Mouse (Mus musculus) midbrain, embryonic 16.5 days (tissue): Measurements from ENCODE around the gene Smarca5. TPM values are rescaled to one million over a fixed set of nuclear protein-coding genes. Genes with fewer than 3 reads are reported as not detected.
A peak's percentile ranks its signal among the peaks of the same experiment; 100 is the strongest.
"Not testable (repeated sequence)": the region's sequence is repeated elsewhere in the genome, so short reads cannot be mapped to it uniquely, and the experiment has no call there.

Source experiments
- ATAC-seq: fragments of 200-750 bp; cut with Nextera tagmentation; 2 replicates; pipeline ENCODE4 v1.8.0; 2017; ENCODE audit warnings: moderate TSS enrichment
- H3K27ac ChIP-seq: fragments of 300-500 bp; sonication (generic); 2 replicates; pipeline ENCODE4 v1.5.1; 2014; ENCODE audit warnings: mild to moderate bottlenecking, low read length, mixed read lengths
- H3K27me3 ChIP-seq: fragments of 300-500 bp; sonication (generic); 2 replicates; pipeline ENCODE4 v1.6.1; 2014; ENCODE audit warnings: low read depth, low read length, mixed read lengths; ENCODE audit not compliant: control insufficient read depth, insufficient read depth
- H3K36me3 ChIP-seq: fragments of 300-500 bp; sonication (generic); 2 replicates; pipeline ENCODE4 v1.6.1; 2014; ENCODE audit warnings: mild to moderate bottlenecking, low read length, moderate library complexity, mixed read lengths; ENCODE audit not compliant: control insufficient read depth, insufficient read depth
- H3K4me1 ChIP-seq: fragments of 300-500 bp; sonication (generic); 2 replicates; pipeline ENCODE4 v1.6.1; 2014; ENCODE audit warnings: mild to moderate bottlenecking, low read length, mixed read lengths; ENCODE audit not compliant: control insufficient read depth, insufficient read depth
- H3K4me2 ChIP-seq: fragments of 300-500 bp; sonication (generic); 2 replicates; pipeline ENCODE4 v1.6.1; 2014; ENCODE audit warnings: mild to moderate bottlenecking, low read length, mixed read lengths
- H3K4me3 ChIP-seq: fragments of 300-500 bp; sonication (generic); 2 replicates; pipeline ENCODE4 v1.5.1; 2014; ENCODE audit warnings: low read depth, mild to moderate bottlenecking, low read length, moderate library complexity, mixed read lengths
- H3K9ac ChIP-seq: fragments of 300-500 bp; sonication (generic); 2 replicates; pipeline ENCODE4 v1.6.1; 2014; ENCODE audit warnings: low read depth, low read length, mixed read lengths
- H3K9me3 ChIP-seq: fragments of 300-500 bp; sonication (generic); replicated peaks from 2 replicates; pipeline ENCODE4 v1.6.1; 2014; ENCODE audit warnings: mild to moderate bottlenecking, low read length, mixed read lengths; ENCODE audit not compliant: control insufficient read depth, poor library complexity, severe bottlenecking
- WGBS: fragments of 180-500 bp; shearing (Covaris S2); extraction: QIAGEN DNeasy Blood & Tissue Kit; methylation state at CpG from one replicate; pipeline ENCODE4 v1.1.7; 2014; 5-methylcytosine and 5-hydroxymethylcytosine counted together
- polyA plus RNA-seq: library from polyadenylated mRNA; unstranded; fragments of >200 nt; fragmentation: Nextera tagmentation; extraction: Ambion mirVana; gene quantifications from 2 replicates; pipeline ENCODE4 v1.2.1, GENCODE M21; 2015

The Smarca5 gene
- polyA plus RNA-seq: 32.8 and 43.2 TPM in 2 replicates

- H3K9me3 ChIP-seq, H3K36me3 ChIP-seq, H3K27me3 ChIP-seq, H3K4me1 ChIP-seq: not testable (repeated sequence)
- H3K9ac ChIP-seq: peak within 1 kb of the TSS; percentile 87
- peak; percentile 97 for ATAC-seq
- H3K27ac ChIP-seq: peak within 1 kb of the TSS; percentile 95
- peak within 1 kb of the TSS; percentile 95 for H3K4me2 ChIP-seq
- WGBS: 1% methylated on average over 75 of the region's 91 CpGs
- peak within 1 kb of the TSS; percentile 84 for H3K4me3 ChIP-seq
These were observed at the start of gene Smarca5 for GRCm38 (mm10) chr8:80739155-80739924. Gene Smarca5 (minus strand): TSS chr8:80739497.

GRCm38 (mm10) chr8:80784559-80784958 is 45.3 kb upstream of the Smarca5 start:
- Histone ChIP-seq H3K27me3 (no peaks in the 10 kb centered on the region), H3K36me3 (no peaks in the 10 kb centered on the region), H3K9me3 (no peaks in the 10 kb centered on the region), H3K4me2 (no peak overlapping the region), H3K9ac (no peak overlapping the region), H3K4me1 (no peaks in the 10 kb centered on the region), H3K4me3 (no peak overlapping the region), H3K27ac (no peak overlapping the region)
- no peak for ATAC-seq
- 94% methylated on average over 9 of the region's 9 CpGs for WGBS

- no peaks in the 10 kb centered on the region for H3K27me3 ChIP-seq
- no peak overlapping the region for H3K27ac ChIP-seq
- H3K4me2 ChIP-seq: no peak overlapping the region
- no peaks in the 10 kb centered on the region for H3K36me3 ChIP-seq
- H3K9ac ChIP-seq: no peak overlapping the region
- H3K9me3 ChIP-seq: no peaks in the 10 kb centered on the region
- no peak overlapping the region for H3K4me3 ChIP-seq
- H3K4me1 ChIP-seq: no peaks in the 10 kb centered on the region
- 95% methylated on average over 4 of the region's 4 CpGs for WGBS
- no peak for ATAC-seq
These were observed 44.0 kb upstream of the Smarca5 start for GRCm38 (mm10) chr8:80783271-80783670.

- H3K4me3 ChIP-seq: no peak overlapping the region
- no peaks in the 10 kb centered on the region for H3K4me1 ChIP-seq
- H3K27ac ChIP-seq: no peak overlapping the region
- no peaks in the 10 kb centered on the region for H3K27me3 ChIP-seq
- WGBS: 57% methylated on average over 10 of the region's 10 CpGs
- ATAC-seq: peak; percentile 48; the same call in 1 of the 2 replicates
- H3K4me2 ChIP-seq: no peak overlapping the region
- no peaks in the 10 kb centered on the region for H3K9me3 ChIP-seq
- H3K36me3 ChIP-seq: no peaks in the 10 kb centered on the region
- H3K9ac ChIP-seq: no peak overlapping the region
These were observed 42.0 kb upstream of the Smarca5 start for GRCm38 (mm10) chr8:80781338-80781737.

GRCm38 (mm10) chr8:80780271-80780670 is 41.0 kb upstream of the Smarca5 start:
- Histone ChIP-seq H3K4me3 (no peak overlapping the region), H3K9ac (no peak overlapping the region), H3K9me3 (no peaks in the 10 kb centered on the region), H3K36me3 (no peaks in the 10 kb centered on the region), H3K4me1 (no peaks in the 10 kb centered on the region), H3K4me2 (no peak overlapping the region), H3K27me3 (no peaks in the 10 kb centered on the region), H3K27ac (no peak overlapping the region)
- 95% methylated on average over 4 of the region's 4 CpGs for WGBS
- no peak for ATAC-seq

- no peak overlapping the region for H3K4me3 ChIP-seq
- no peak for ATAC-seq
- no peak overlapping the region for H3K4me2 ChIP-seq
- H3K9me3 ChIP-seq: no peaks in the 10 kb centered on the region
- H3K36me3 ChIP-seq: no peaks in the 10 kb centered on the region
- H3K27me3 ChIP-seq: no peaks in the 10 kb centered on the region
- no peak overlapping the region for H3K9ac ChIP-seq
- no peak overlapping the region for H3K27ac ChIP-seq
- H3K4me1 ChIP-seq: no peaks in the 10 kb centered on the region
- 69% methylated on average over 8 of the region's 8 CpGs for WGBS
These were observed 37.1 kb upstream of the Smarca5 start for GRCm38 (mm10) chr8:80776436-80776835.

GRCm38 (mm10) chr8:80772732-80773460 is 33.6 kb upstream of the Smarca5 start:
- Histone ChIP-seq H3K9ac (no peak overlapping the region), H3K4me3 (no peak overlapping the region), H3K27ac (no peak overlapping the region), H3K4me2 (no peak overlapping the region), H3K4me1 (no peaks in the 10 kb centered on the region), H3K36me3 (no peaks in the 10 kb centered on the region), H3K9me3 (no peaks in the 10 kb centered on the region), H3K27me3 (no peaks in the 10 kb centered on the region)
- 90% methylated on average over 4 of the region's 4 CpGs for WGBS
- ATAC-seq: no peak

GRCm38 (mm10) chr8:80768451-80768850 is 29.2 kb upstream of the Smarca5 start:
- Histone ChIP-seq H3K4me1 (no peaks in the 10 kb centered on the region), H3K4me3 (no peak overlapping the region), H3K27me3 (no peaks in the 10 kb centered on the region), H3K9ac (no peak overlapping the region), H3K36me3 (0 out of 2 replicates have a peak, but pooled peaks cover 3% of the 10 kb centered on the region), H3K27ac (no peak overlapping the region), H3K4me2 (no peak overlapping the region), H3K9me3 (no peaks in the 10 kb centered on the region)
- WGBS: 95% methylated on average over 6 of the region's 6 CpGs
- ATAC-seq: no peak
